ENCODE assay signal across 8 mouse cellular contexts in genomic region chr7:45163735-45164490, GRCm38 (mm10). TPM values are rescaled to one million over a fixed set of nuclear protein-coding genes. Genes with fewer than 3 reads are reported as not detected.
DNase-seq lines count a peak whose midpoint lies in the region; ATAC-seq and TF ChIP-seq lines count a peak whose summit lies in the region.

Slc17a7 (plus strand) TSS chr7:45163949.

- peak within 1 kb of the TSS; percentile 55 for H3K4me2 ChIP-seq in neural tube, embryonic 11.5 days (ENCODE audit: low read depth)

- ATAC-seq in neural tube, embryonic 11.5 days (ENCODE audit: insufficient read depth, low FRiP score, low TSS enrichment), result no peak
- ATAC-seq in monocyte, adult 5-6 weeks (replicated peaks; ENCODE audit: insufficient number of reproducible peaks, low FRiP score, low TSS enrichment, poor library complexity, severe bottlenecking), result no peak

- TF ChIP-seq POLR2A in small intestine, adult 2 months (IDR thresholded peaks at IDR 0.05; ENCODE audit: low read depth, low read length), result no peak

- no peak for TF ChIP-seq CTCF in small intestine, adult 2 months (IDR thresholded peaks at IDR 0.05; ENCODE audit: extremely low read depth, insufficient read length, insufficient replicate concordance, low read depth, low read length)

- peak; percentile 49 for DNase-seq in neural tube, embryonic 11.5 days (ENCODE audit: low spot score)
- no peak for DNase-seq in neural tube, embryonic 10.5 days (ENCODE audit: extremely low spot score, low spot score)
- peak; percentile 59 for DNase-seq in embryo, embryonic 10.5 days (ENCODE audit: low spot score)
- DNase-seq in heart, postnatal 25 days (ENCODE audit: low spot score), result no peak
- DNase-seq in layer of hippocampus, postnatal 14 days (ENCODE audit: low spot score in 2 of 2), result no peak
- peak; percentile 41 for DNase-seq in lung, postnatal 14 days

- peaks cover 9% of the 10 kb centered on the region for H3K4me1 ChIP-seq in neural tube, embryonic 11.5 days (ENCODE audit: control insufficient read depth, insufficient read depth, low read length)
- H3K4me1 ChIP-seq in small intestine, adult 2 months (ENCODE audit: control insufficient read depth, insufficient read depth, insufficient read length, low read length), result peaks cover 3% of the 10 kb centered on the region; the same call in 1 of the 2 replicates

- H3K36me3 ChIP-seq in neural tube, embryonic 11.5 days (ENCODE audit: control insufficient read depth, insufficient read depth, low read length), result 0 out of 2 replicates have a peak, but pooled peaks cover 3% of the 10 kb centered on the region
- H3K36me3 ChIP-seq in small intestine, adult 2 months (ENCODE audit: control insufficient read depth, insufficient read depth, low read length), result 0 out of 2 replicates have a peak, but pooled peaks cover 1% of the 10 kb centered on the region

- peaks cover 63% of the 10 kb centered on the region for H3K27me3 ChIP-seq in neural tube, embryonic 11.5 days (ENCODE audit: control insufficient read depth, insufficient read depth, low read length)
- H3K27me3 ChIP-seq in small intestine, adult 2 months (ENCODE audit: control insufficient read depth, insufficient read depth, low read length), result peaks cover 50% of the 10 kb centered on the region

- H3K27ac ChIP-seq in neural tube, embryonic 11.5 days (ENCODE audit: low read depth, low read length), result no peak within 1 kb of the TSS
- no peak within 1 kb of the TSS for H3K27ac ChIP-seq in small intestine, adult 2 months (ENCODE audit: insufficient read depth, low read depth, low read length)

- 2% methylated on average over 38 of the region's 41 CpGs for WGBS in neural tube, embryonic 11.5 days
- 3% methylated on average over 40 of the region's 41 CpGs for WGBS in small intestine, adult 2 months

- intact Hi-C loops in heart, postnatal 25 days (cut with DNase I), result loop anchor here (5.0 kb wide), 1 partner anchor 133 kb away; no protein-coding TSS in a partner anchor

- H3K4me3 ChIP-seq in neural tube, embryonic 11.5 days (ENCODE audit: low read depth, low read length), result peak within 1 kb of the TSS; percentile 34
- H3K4me3 ChIP-seq in small intestine, adult 2 months (ENCODE audit: low read depth, low read length), result peak within 1 kb of the TSS; percentile 38

- H3K9me3 ChIP-seq in neural tube, embryonic 11.5 days (ENCODE audit: control insufficient read depth, low read length), result no peaks in the 10 kb centered on the region

- peak within 1 kb of the TSS; percentile 41 for H3K9ac ChIP-seq in neural tube, embryonic 11.5 days (ENCODE audit: low read length)

RNA-seq across cellular contexts. Expression of gene Slc17a7, which starts in this region (rescaled TPM):
- 2.3 and 3.6 TPM in 2 replicates for polyA plus RNA-seq in neural tube, embryonic 11.5 days (2014; fragmentation: Nextera tagmentation; extraction: Ambion mirVana)
- 10 to 100 TPM; 18.1 to 18.7 TPM for total RNA-seq in heart, postnatal 25 days (2021)
- total RNA-seq in layer of hippocampus, postnatal 14 days (2021), result 1,000 to 10,000 TPM; 1,582 to 1,636 TPM
- polyA plus RNA-seq in small intestine, adult 2 months (2012; rRNA removed), result 0.03 and 0.09 TPM in 2 replicates
- total RNA-seq in monocyte, adult 5-6 weeks (2017), result not detected in 3 replicates

Comparison
In these comparisons a context has a peak if more than half of its experiments do, and no peak if none do; other contexts are left out.
1. RNA of gene Slc17a7 (total RNA-seq): 1,582 to 1,636 TPM in layer of hippocampus, postnatal 14 days; 18.1 to 18.7 TPM in heart, postnatal 25 days and not detected in monocyte, adult 5-6 weeks; every median in the first group is over 10 times any median in the second.
2. DNase-seq: peak in neural tube, embryonic 11.5 days (single experiment), embryo, embryonic 10.5 days (single experiment) and lung, postnatal 14 days (single experiment); none in neural tube, embryonic 10.5 days (single experiment), heart, postnatal 25 days (single experiment) and layer of hippocampus, postnatal 14 days (0 of 2).